Mouse (Mus musculus) hindbrain, postnatal 0 days (tissue): ENCODE data around the gene Gpr150. TPM values are rescaled to one million over a fixed set of nuclear protein-coding genes. Genes with fewer than 3 reads are reported as not detected.

Experiments used
- ATAC-seq: fragments of 200-750 bp; cut with Nextera tagmentation; 2 replicates; pipeline ENCODE4 v1.8.0; 2017; ENCODE audit warnings: mild to moderate bottlenecking, moderate TSS enrichment, moderate library complexity
- DNase-seq: peaks from one replicate; pipeline ENCODE4 v3.0.0-alpha.2; 2015; ENCODE audit warnings: low spot score
- H3K27ac ChIP-seq: fragments of 300-500 bp; sonication (generic); 2 replicates; pipeline ENCODE4 v1.5.1; 2014; ENCODE audit warnings: mild to moderate bottlenecking
- H3K27me3 ChIP-seq: fragments of 300-500 bp; sonication (generic); 2 replicates; pipeline ENCODE4 v1.6.1; 2014; ENCODE audit warnings: low read length, mixed read lengths; ENCODE audit not compliant: insufficient read depth
- H3K36me3 ChIP-seq: fragments of 300-500 bp; sonication (generic); 2 replicates; pipeline ENCODE4 v1.6.1; 2014; ENCODE audit warnings: low read length, mixed read lengths; ENCODE audit not compliant: insufficient read depth
- H3K4me1 ChIP-seq: fragments of 300-500 bp; sonication (generic); 2 replicates; pipeline ENCODE4 v1.6.1; 2014; ENCODE audit warnings: antibody characterized with exemption, low read length, mixed read lengths; ENCODE audit not compliant: insufficient read depth
- H3K4me2 ChIP-seq: fragments of 300-500 bp; sonication (generic); 2 replicates; pipeline ENCODE4 v1.6.1; 2014; ENCODE audit warnings: low read depth, mild to moderate bottlenecking, low read length, moderate library complexity, mixed read lengths
- H3K4me3 ChIP-seq: fragments of 300-500 bp; sonication (generic); 2 replicates; pipeline ENCODE4 v1.5.1; 2014; ENCODE audit warnings: low read length
- H3K9ac ChIP-seq: fragments of 300-500 bp; sonication (generic); replicated peaks from 2 replicates; pipeline ENCODE4 v1.6.1; 2014; ENCODE audit warnings: mild to moderate bottlenecking, low read length, moderate library complexity, mixed read lengths
- H3K9me3 ChIP-seq: fragments of 300-500 bp; sonication (generic); 2 replicates; pipeline ENCODE4 v1.6.1; 2016; ENCODE audit warnings: low read length, mixed read lengths
- CTCF ChIP-seq: IDR thresholded peaks from 2 replicates; pipeline ENCODE4 v1.5.1; 2016; ENCODE audit warnings: antibody characterized with exemption, control low read depth, low read depth
- WGBS: fragments of 180-500 bp; shearing (Covaris S2); extraction: QIAGEN DNeasy Blood & Tissue Kit; methylation state at CpG from one replicate; pipeline ENCODE4 v1.1.7; 2014; 5-methylcytosine and 5-hydroxymethylcytosine counted together
- polyA plus RNA-seq: library from polyadenylated mRNA; unstranded; fragments of >200 nt; fragmentation: Nextera tagmentation; extraction: Ambion mirVana; gene quantifications from 2 replicates; pipeline ENCODE4 v1.2.1, GENCODE M21; 2015
- total RNA-seq: library from RNA; depleted of rRNA; stranded (reverse); fragments of >200 nt; gene quantifications from 2 replicates; pipeline ENCODE4 v1.2.3, GENCODE M21; 2014; rRNA removed

Gpr150 gene
- total and polyA plus RNA-seq, 2 experiments from 2014 or later: 2.8 to 3.8 TPM

DNA sequence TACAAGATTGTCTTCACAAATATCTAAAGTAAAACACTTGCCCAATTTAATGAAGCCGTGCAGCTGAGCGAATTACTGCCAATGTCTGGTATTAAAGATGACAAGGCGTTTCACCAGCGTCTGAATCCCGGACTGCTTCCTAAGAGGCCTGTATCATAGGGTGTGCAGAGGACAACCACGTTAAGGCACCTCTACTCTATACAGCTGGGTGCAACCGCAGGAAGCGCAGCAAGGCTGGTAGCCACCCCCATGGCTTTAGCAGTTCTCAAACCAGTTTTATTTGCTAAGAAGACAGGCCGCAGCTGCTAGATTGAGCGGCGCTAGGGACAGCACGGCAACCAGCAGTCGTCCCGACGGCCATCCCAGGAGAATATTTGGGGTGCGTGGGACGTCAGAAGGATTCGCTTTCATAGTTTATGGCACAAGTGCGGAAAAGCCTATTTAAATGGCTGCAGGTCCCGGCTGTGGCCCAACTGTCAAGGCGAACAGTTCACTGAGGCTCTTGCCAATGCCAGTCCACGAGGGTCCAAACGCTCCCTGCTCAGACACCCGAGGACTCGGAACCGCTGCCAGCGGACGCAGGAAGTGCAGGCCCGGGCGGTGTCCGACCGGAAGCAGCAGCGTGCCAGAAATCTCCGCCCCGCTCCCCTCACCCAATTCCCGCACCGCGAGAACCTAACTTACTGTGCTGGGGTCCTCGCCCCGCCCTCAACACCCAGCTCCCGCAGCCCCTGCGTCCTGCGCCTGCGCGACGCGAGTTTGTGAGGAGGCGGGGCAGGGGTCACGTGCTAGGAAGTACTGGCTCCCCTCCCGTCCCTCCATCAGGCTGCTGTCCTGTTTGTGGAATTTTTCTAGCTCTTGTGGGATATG lies 38.6 kb downstream of the Gpr150 start, which contains the start of gene Rfesd:
Gene Rfesd, minus strand, starts transcription at position 746 of the 870 bp plus-strand sequence.
- Histone ChIP-seq H3K4me1 (peaks cover 3% of the 10 kb centered on the region; the same call in 1 of the 2 replicates), H3K27ac (peak within 1 kb of the TSS; percentile 96), H3K4me2 (peak within 1 kb of the TSS; percentile 66), H3K27me3 (no peaks in the 10 kb centered on the region), H3K36me3 (no peaks in the 10 kb centered on the region), H3K9me3 (no peaks in the 10 kb centered on the region), H3K4me3 (peak within 1 kb of the TSS; percentile 67), H3K9ac (peak within 1 kb of the TSS; percentile 94)
- ATAC-seq: peak; percentile 100
- TF ChIP-seq CTCF: no peak
- DNase-seq: peak; percentile 100
- under 1% methylated on average over 50 of the region's 50 CpGs for WGBS

- TF ChIP-seq CTCF: no peak
- DNase-seq (no peak), ATAC-seq (no peak)
- WGBS: 78% methylated on average over 4 of the region's 4 CpGs
- Histone ChIP-seq H3K27ac (peak overlapping the region; percentile 96), H3K4me3 (peak overlapping the region; percentile 67), H3K4me1 (peaks cover 3% of the 10 kb centered on the region; the same call in 1 of the 2 replicates), H3K9ac (peak overlapping the region; percentile 94), H3K36me3 (no peaks in the 10 kb centered on the region), H3K9me3 (no peaks in the 10 kb centered on the region), H3K4me2 (peak overlapping the region; percentile 66), H3K27me3 (no peaks in the 10 kb centered on the region)
Observed at GRCm38 (mm10) chr13:76017465-76017864, 39.3 kb downstream of the Gpr150 start.

GRCm38 (mm10) chr13:76014511-76014910 lies 42.3 kb downstream of the Gpr150 start:
- no peaks in the 10 kb centered on the region for H3K9me3 ChIP-seq
- no peak overlapping the region for H3K27ac ChIP-seq
- TF ChIP-seq CTCF: no peak
- ATAC-seq (no peak), DNase-seq (no peak)
- peaks cover 3% of the 10 kb centered on the region; the same call in 1 of the 2 replicates for H3K4me1 ChIP-seq
- no peaks in the 10 kb centered on the region for H3K27me3 ChIP-seq
- no peak overlapping the region for H3K9ac ChIP-seq
- WGBS: 85% methylated on average over 2 of the region's 2 CpGs
- H3K4me2 ChIP-seq: no peak overlapping the region
- H3K4me3 ChIP-seq: no peak overlapping the region
- no peaks in the 10 kb centered on the region for H3K36me3 ChIP-seq

Other genes starting within 250 kb of the Gpr150 start
- 69.6 and 69.7 TPM in 2 replicates for gene Glrx, start 217.1 kb downstream of the Gpr150 start, total RNA-seq
- gene Glrx, start 217.1 kb downstream of the Gpr150 start, polyA plus RNA-seq: 103 TPM in 2 replicates
- gene Rhobtb3, start 113.1 kb downstream of the Gpr150 start, total RNA-seq: 30.8 and 34.9 TPM in 2 replicates
- 14.1 and 14.2 TPM in 2 replicates for gene Rhobtb3, start 113.1 kb downstream of the Gpr150 start, polyA plus RNA-seq
- gene Spata9, start 89.8 kb downstream of the Gpr150 start, total RNA-seq: 0.16 and 1.5 TPM in 2 replicates
- 3.5 and 3.8 TPM in 2 replicates for gene Spata9, start 89.8 kb downstream of the Gpr150 start, polyA plus RNA-seq
- gene Rfesd, start 38.3 kb downstream of the Gpr150 start, total RNA-seq: 12.9 and 16.3 TPM in 2 replicates
- 22.3 and 23.9 TPM in 2 replicates for gene Rfesd, start 38.3 kb downstream of the Gpr150 start, polyA plus RNA-seq
- 6.7 and 8.7 TPM in 2 replicates for gene Arsk, start 41.7 kb upstream of the Gpr150 start, total RNA-seq
- 5.1 and 6.3 TPM in 2 replicates for gene Arsk, start 41.7 kb upstream of the Gpr150 start, polyA plus RNA-seq
- gene Ttc37, start 41.7 kb upstream of the Gpr150 start, total RNA-seq: 11.3 and 13.5 TPM in 2 replicates
- 5.7 and 6.2 TPM in 2 replicates for gene Ttc37, start 41.7 kb upstream of the Gpr150 start, polyA plus RNA-seq
- gene Fam81b, start 248.1 kb upstream of the Gpr150 start, total RNA-seq: not detected in 2 replicates
- 1.2 and 1.3 TPM in 2 replicates for gene Fam81b, start 248.1 kb upstream of the Gpr150 start, polyA plus RNA-seq